Mouse (Mus musculus): ENCODE measurements at regions not wholly inside any gene's neighbourhood (a gene's known extent, or its start where the extent isn't known, plus 50 kb on each side); places are given as distances from the start of the nearest gene placed in this dataset.

- no peak for DNase-seq (ENCODE audit: low spot score)
Measured at GRCm38 (mm10) chr12:79966621-79967490, 146.0 kb downstream of the Zfp36l1 start.

GRCm38 (mm10) chr12:79966289-79966615 lies 146.6 kb downstream of the Zfp36l1 start:
- DNase-seq (ENCODE audit: low spot score), result no peak

GRCm38 (mm10) chr12:79965471-79966288 lies 147.1 kb downstream of the Zfp36l1 start:
- no peak for DNase-seq (ENCODE audit: low spot score)

GRCm38 (mm10) chr12:79963443-79964025 lies 149.3 kb downstream of the Zfp36l1 start:
- DNase-seq (ENCODE audit: low spot score), result no peak

- DNase-seq (ENCODE audit: low spot score), result no peak
Measured at GRCm38 (mm10) chr12:79962649-79963236, 150.1 kb downstream of the Zfp36l1 start.

GRCm38 (mm10) chr12:79961881-79962280 lies 150.9 kb downstream of the Zfp36l1 start:
- no peak for DNase-seq (ENCODE audit: low spot score)

- DNase-seq (ENCODE audit: low spot score), result no peak
Measured at GRCm38 (mm10) chr12:79961076-79961475, 151.7 kb downstream of the Zfp36l1 start.

- no peak for DNase-seq (ENCODE audit: low spot score)
Measured at GRCm38 (mm10) chr12:79960446-79960845, 152.4 kb downstream of the Zfp36l1 start.

GRCm38 (mm10) chr12:79959540-79960305 lies 153.1 kb downstream of the Zfp36l1 start:
- no peak for DNase-seq (ENCODE audit: low spot score)

GRCm38 (mm10) chr12:79957211-79957610 lies 155.6 kb downstream of the Zfp36l1 start:
- no peak for DNase-seq (ENCODE audit: low spot score)

- no peak for DNase-seq (ENCODE audit: low spot score)
Measured at GRCm38 (mm10) chr12:79956351-79956750, 156.5 kb downstream of the Zfp36l1 start.

GRCm38 (mm10) chr12:79955501-79955900 lies 157.3 kb downstream of the Zfp36l1 start:
- DNase-seq (ENCODE audit: low spot score), result no peak

GRCm38 (mm10) chr12:79950579-79951112 lies 162.2 kb downstream of the Zfp36l1 start:
- no peak for DNase-seq (ENCODE audit: low spot score)

- DNase-seq (ENCODE audit: low spot score), result no peak
Measured at GRCm38 (mm10) chr12:79949101-79949824, 163.6 kb downstream of the Zfp36l1 start.

GRCm38 (mm10) chr12:79947574-79947973 lies 165.2 kb downstream of the Zfp36l1 start:
- no peak for DNase-seq (ENCODE audit: low spot score)

GRCm38 (mm10) chr12:79946777-79947176 lies 166.0 kb downstream of the Zfp36l1 start:
- no peak for DNase-seq (ENCODE audit: low spot score)

- no peak for DNase-seq (ENCODE audit: low spot score)
Measured at GRCm38 (mm10) chr12:79945899-79946298, 166.9 kb downstream of the Zfp36l1 start.

- DNase-seq (ENCODE audit: low spot score), result no peak
Measured at GRCm38 (mm10) chr12:79944714-79945493, 167.9 kb downstream of the Zfp36l1 start.

- DNase-seq (ENCODE audit: low spot score), result no peak
Measured at GRCm38 (mm10) chr12:79944090-79944489, 168.7 kb downstream of the Zfp36l1 start.
